Mouse (Mus musculus) C2C12 (cell line): Measurements from ENCODE around the gene Gprc5c. TPM values are rescaled to one million over a fixed set of nuclear protein-coding genes. Genes with fewer than 3 reads are reported as not detected.

Experiments used
- H3K27me3 ChIP-seq: one replicate; pipeline ENCODE4 v1.6.1; 2011; ENCODE audit not compliant: control insufficient read depth, insufficient read depth, insufficient read length
- H3K36me3 ChIP-seq: one replicate; pipeline ENCODE4 v1.6.1; 2011; ENCODE audit not compliant: control insufficient read depth, insufficient read depth
- H3K4me3 ChIP-seq: one replicate; pipeline ENCODE4 v1.5.1; 2011; ENCODE audit warnings: mild to moderate bottlenecking, control low read depth; ENCODE audit not compliant: poor library complexity, insufficient read depth, severe bottlenecking
- H3K79me2 ChIP-seq: one replicate; pipeline ENCODE4 v1.6.1; 2011; ENCODE audit not compliant: control insufficient read depth, insufficient read depth
- H3K79me3 ChIP-seq: one replicate; pipeline ENCODE4 v1.6.1; 2011; ENCODE audit warnings: low read depth, control low read depth
- H3ac ChIP-seq: one replicate; pipeline ENCODE3; 2011; ENCODE audit warnings: low read depth; ENCODE audit not compliant: control insufficient read depth, insufficient read length
- CEBPB ChIP-seq: IDR thresholded peaks from one replicate; pipeline ENCODE4 v1.6.1; 2011; ENCODE audit warnings: low read depth, mild to moderate bottlenecking, control low read depth, moderate library complexity
- CTCF ChIP-seq: IDR thresholded peaks from one replicate; pipeline ENCODE4 v1.5.1; 2011; ENCODE audit not compliant: control insufficient read depth, insufficient read depth, insufficient read length
- FOSL1 ChIP-seq: IDR thresholded peaks from one replicate; pipeline ENCODE4 v1.8.0; 2011; ENCODE audit warnings: mild to moderate bottlenecking, low read length; ENCODE audit not compliant: poor library complexity, insufficient read depth, severe bottlenecking
- MAX ChIP-seq: IDR thresholded peaks from one replicate; pipeline ENCODE4 v1.6.1; 2011; ENCODE audit warnings: mild to moderate bottlenecking, control low read depth
- MYOD1 ChIP-seq: IDR thresholded peaks from one replicate; pipeline ENCODE4 v1.6.1; 2011; ENCODE audit warnings: low read depth; ENCODE audit not compliant: control insufficient read depth, insufficient read length
- MYOG ChIP-seq: IDR thresholded peaks from one replicate; pipeline ENCODE4 v1.6.1; 2011; ENCODE audit not compliant: control insufficient read depth, insufficient read length; ENCODE audit errors: extremely low read depth
- USF1 ChIP-seq: IDR thresholded peaks from one replicate; pipeline ENCODE4 v1.6.1; 2011; ENCODE audit warnings: low read depth, mild to moderate bottlenecking, control low read depth, moderate library complexity
- polyA plus RNA-seq: library from polyadenylated mRNA; unstranded; fragments of >200 nt; fragmentation: generic; extraction: Trizol; gene quantifications from one replicate; pipeline ENCODE4 v1.2.1, GENCODE M21; 2012; ENCODE audit warnings: missing spikeins

Gprc5c gene
- polyA plus RNA-seq, 1 experiment, result 0.75 TPM

DNA sequence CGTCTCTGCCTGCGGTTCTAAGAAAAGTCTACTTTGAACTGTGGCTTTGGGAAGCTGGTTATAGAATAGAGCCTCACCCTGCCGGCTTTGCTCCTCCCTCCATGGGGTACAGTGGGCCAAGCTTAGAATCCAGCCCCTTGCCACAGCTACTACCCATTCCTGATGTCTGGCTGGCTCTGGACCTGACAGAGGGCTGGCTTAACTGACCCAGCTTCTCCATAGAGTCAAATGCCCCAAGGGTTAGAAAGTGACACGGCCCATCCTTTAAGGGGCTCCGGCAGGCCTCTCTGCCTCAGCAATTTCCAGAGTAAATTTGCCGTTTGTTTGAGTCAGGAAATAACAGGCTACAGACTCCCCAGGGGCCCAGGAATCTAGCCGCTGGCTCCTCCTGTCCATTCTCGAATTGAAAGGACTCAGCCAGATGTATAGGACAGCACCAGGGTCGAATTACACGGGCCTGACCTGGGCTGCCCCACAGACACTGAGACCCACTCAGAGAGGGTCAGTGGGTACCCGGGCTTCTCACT, 27.7 kb upstream of the Gprc5c start:
- Histone ChIP-seq H3ac (no peak overlapping the region), H3K36me3 (no peaks in the 10 kb centered on the region), H3K4me3 (no peak overlapping the region), H3K79me3 (no peaks in the 10 kb centered on the region), H3K79me2 (no peaks in the 10 kb centered on the region), H3K27me3 (no peaks in the 10 kb centered on the region)
- TF ChIP-seq CEBPB (no peak), MYOD1 (no peak), MAX (no peak), MYOG (no peak), CTCF (no peak), FOSL1 (no peak), USF1 (no peak)

DNA sequence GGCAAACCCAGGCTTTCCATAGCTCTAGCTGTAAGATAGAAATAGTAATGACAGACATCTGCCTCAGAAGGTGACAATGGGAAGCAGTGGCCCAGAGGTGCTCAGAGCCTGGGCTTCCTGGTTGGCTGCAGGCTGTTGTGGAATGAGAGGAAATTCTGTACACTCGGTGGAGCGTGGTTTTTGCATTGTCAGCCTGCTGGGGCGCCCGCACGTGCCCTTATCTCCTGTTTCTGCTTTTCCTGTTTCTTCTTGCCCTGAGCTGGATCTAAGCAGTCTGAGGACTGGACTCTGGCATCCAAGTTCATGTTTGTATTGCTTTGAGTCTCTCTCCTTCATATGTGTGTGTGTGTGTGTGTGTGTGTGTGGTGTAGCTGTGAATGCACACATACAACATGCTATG, 24.3 kb upstream of the Gprc5c start:
- Histone ChIP-seq H3ac (no peak overlapping the region), H3K36me3 (no peaks in the 10 kb centered on the region), H3K79me3 (no peaks in the 10 kb centered on the region), H3K79me2 (no peaks in the 10 kb centered on the region), H3K4me3 (no peak overlapping the region), H3K27me3 (no peaks in the 10 kb centered on the region)
- TF ChIP-seq MAX (no peak), MYOD1 (no peak), USF1 (no peak), FOSL1 (no peak), CEBPB (no peak), MYOG (no peak), CTCF (no peak)

DNA sequence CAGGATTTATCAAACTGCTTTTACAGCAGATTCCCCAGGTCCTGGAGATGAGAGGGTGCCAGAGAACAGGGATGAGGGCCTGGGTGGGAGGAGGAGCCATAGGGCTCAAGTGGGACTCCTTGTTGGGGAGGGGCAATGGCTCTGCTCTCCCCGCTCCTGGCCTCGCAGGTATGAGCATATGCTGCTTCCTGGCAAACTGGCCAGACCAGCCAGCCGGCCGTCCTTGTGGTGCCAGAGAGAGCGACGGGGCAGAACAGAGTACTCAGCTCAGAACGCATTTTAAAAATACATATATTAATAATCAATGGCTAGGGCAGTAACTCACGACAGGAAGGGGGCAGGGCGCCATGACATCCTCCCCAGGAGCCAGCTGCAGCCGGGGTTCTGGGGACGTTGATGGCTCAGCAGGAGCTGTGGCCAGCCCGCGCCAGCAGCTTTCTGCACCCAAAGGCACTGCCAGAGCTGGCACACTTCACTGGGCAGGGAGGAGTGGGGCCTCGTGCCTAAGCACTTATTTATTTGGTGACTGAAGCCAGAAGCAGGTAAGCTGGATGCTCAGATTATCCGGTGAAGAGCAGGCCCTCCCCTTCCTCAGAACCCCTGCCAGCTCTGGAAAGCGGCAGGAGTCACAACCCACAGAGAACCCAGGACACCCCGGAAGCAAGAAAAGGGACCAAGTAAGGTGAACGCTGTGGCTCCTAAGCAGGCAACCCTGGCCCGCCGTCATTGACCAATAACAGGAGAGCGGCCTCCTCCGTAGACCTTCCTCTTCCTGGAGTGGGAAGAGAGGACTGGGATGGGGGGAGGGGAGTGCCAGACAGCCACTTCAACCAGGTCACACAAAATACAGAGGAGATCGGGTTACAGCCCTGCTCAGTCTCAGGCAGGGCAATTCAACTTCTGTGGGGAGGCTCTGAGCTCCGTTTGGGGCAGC, 21.2 kb upstream of the Gprc5c start:
- Histone ChIP-seq H3K79me2 (no peaks in the 10 kb centered on the region), H3K79me3 (no peaks in the 10 kb centered on the region), H3K4me3 (no peak overlapping the region), H3K27me3 (no peaks in the 10 kb centered on the region), H3K36me3 (no peaks in the 10 kb centered on the region), H3ac (no peak overlapping the region)
- no peak for TF ChIP-seq MYOG

DNA sequence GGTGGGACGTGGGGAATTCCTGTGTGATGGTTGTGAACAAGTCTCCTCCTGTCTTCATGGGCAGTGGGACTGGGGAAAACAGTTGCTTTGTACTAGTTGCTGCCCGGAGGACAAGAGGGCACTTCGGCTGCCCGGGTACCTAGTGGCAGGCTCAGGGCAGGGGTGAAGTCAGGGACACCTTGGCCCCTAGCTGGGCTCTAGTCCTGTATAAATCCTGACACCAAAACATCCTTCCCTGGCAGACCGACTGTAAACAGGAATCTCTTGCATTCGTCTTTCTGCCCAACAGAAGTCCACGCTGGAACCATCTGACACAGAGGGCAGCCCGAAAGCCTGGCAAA, 20.5 kb upstream of the Gprc5c start:
- no peaks in the 10 kb centered on the region for H3K79me3 ChIP-seq
- TF ChIP-seq MAX, result no peak
- no peak for TF ChIP-seq FOSL1
- TF ChIP-seq MYOG, result no peak
- TF ChIP-seq CEBPB, result no peak
- TF ChIP-seq USF1, result no peak
- no peak for TF ChIP-seq CTCF
- TF ChIP-seq MYOD1, result no peak
- H3K36me3 ChIP-seq, result no peaks in the 10 kb centered on the region
- no peaks in the 10 kb centered on the region for H3K27me3 ChIP-seq
- no peaks in the 10 kb centered on the region for H3K79me2 ChIP-seq
- H3K4me3 ChIP-seq, result no peak overlapping the region
- H3ac ChIP-seq, result no peak overlapping the region

DNA sequence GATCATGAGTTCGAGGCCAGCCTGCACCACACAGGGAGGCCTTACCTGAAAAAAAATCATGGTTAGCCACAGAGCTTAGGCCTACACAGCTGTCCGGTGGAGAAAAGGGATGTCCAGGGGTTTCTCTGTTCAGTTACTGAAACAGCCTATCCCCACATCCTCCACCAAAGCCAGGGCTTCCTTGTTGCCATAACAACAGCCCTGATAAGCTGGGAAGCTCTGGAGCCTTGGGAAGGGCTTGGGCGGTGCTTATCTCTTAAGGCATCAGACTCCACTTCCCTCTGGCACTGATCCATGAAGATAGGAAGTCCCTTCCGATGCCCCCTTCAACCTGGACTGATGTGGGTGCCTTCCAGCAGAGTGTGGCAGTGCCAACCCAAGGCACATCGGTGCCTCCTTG, 17.8 kb upstream of the Gprc5c start:
- TF ChIP-seq USF1, result no peak
- no peak for TF ChIP-seq CEBPB
- TF ChIP-seq FOSL1, result no peak
- TF ChIP-seq MYOD1, result no peak
- TF ChIP-seq MYOG, result no peak
- no peak for TF ChIP-seq MAX
- TF ChIP-seq CTCF, result no peak
- Histone ChIP-seq H3K4me3 (no peak overlapping the region), H3K36me3 (no peaks in the 10 kb centered on the region), H3K79me2 (no peaks in the 10 kb centered on the region), H3ac (no peak overlapping the region), H3K27me3 (no peaks in the 10 kb centered on the region), H3K79me3 (no peaks in the 10 kb centered on the region)

DNA sequence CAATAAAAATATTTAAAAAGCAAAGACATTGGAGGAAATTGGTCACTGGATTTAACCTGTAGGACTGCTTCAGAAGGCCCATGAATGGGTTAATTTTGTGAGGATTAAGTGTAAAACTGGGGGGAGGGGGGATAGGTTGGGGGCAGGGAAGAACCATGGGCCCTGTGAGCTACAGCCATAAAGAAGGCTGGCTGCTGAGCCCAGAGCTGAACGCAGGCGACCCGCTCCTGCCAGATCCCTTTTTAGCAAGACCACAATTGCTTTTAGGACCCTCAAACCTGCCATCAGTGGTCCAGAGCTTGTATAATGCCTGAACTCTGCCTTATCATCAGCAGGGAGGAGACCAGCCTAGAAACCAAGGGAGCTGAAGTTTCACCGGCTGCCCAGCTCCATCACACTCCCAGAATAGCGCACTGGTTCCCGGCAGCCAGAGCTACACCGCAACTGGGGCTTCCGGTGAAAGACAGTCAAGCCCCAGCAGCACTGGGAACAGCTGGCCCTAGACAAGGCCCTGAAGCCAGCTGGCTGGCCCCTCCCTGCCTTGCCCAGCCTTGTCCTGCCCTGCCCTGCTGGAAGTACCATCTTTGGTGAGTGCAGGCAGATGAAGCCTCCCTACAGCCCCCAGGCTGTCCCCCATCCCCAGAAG, 7.0 kb upstream of the Gprc5c start:
- H3K79me2 ChIP-seq, result no peaks in the 10 kb centered on the region
- no peaks in the 10 kb centered on the region for H3K27me3 ChIP-seq
- no peaks in the 10 kb centered on the region for H3K79me3 ChIP-seq
- H3ac ChIP-seq, result no peak overlapping the region
- H3K36me3 ChIP-seq, result no peaks in the 10 kb centered on the region
- TF ChIP-seq MYOD1, result peak; percentile 46
- TF ChIP-seq CTCF, result no peak
- TF ChIP-seq CEBPB, result no peak
- TF ChIP-seq MAX, result no peak
- no peak for TF ChIP-seq MYOG
- no peak overlapping the region for H3K4me3 ChIP-seq
